Mouse (Mus musculus): ENCODE data around the gene Brd4.

- no peak for TF ChIP-seq CTCF (IDR thresholded peaks at IDR 0.05; ENCODE audit: low read depth)
- no peak for TF ChIP-seq EP300 (optimal IDR thresholded peaks at IDR 0.05)
Observed at GRCm38 (mm10) chr17:32179621-32180491, 104.7 kb downstream of the Brd4 start.
